Mouse (Mus musculus): ENCODE results near the gene Olfr1025-ps1.

Olfr1025-ps1 gene

DNA sequence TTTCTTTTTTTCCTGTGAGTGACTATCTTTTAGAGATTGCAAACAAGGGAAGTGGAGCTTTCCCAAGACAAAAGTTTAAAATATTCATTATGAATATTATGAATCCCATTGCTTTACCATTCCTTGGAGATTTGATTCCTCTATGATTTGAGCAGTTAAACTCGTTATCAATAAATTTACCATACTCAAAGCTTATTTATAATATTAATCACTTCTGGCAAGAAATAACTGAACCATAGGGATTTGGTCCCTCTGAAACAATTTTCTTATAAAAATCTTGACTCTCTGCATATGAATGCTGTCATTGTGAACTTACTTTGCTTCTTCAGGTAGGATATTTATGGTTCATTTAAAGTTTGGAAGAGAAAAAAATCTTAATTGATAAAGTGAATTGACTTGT lies at the start of gene Olfr1025-ps1:
Gene Olfr1025-ps1 (plus strand): TSS at position 301 of the 400 bp plus-strand sequence.
- no peak for DNase-seq (ENCODE audit: low read depth, low spot score)

DNA sequence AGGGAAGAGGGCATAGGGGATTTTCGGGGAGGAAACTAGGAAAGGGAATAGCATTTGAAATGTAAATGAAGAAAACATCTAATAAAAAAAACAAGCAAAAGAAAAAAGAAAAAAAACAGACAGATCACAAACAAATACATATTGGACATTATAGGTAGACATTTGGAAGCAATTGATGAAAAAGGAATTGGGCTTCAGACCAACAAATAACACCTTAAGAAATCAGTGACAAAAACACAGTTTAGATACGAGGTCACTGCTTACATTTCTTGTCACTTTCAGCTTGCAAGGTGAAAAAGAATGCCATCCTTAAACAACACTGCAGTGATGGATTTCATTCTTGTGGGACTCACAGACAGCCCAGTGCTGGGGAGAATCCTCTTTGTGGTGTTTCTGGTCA lies 46.7 kb upstream of the Olfr1025-ps1 start, which contains the start of gene Olfr1022:
Gene Olfr1022 (plus strand): TSS at position 301 of the 400 bp plus-strand sequence.
- DNase-seq (ENCODE audit: low read depth, low spot score) = no peak

DNA sequence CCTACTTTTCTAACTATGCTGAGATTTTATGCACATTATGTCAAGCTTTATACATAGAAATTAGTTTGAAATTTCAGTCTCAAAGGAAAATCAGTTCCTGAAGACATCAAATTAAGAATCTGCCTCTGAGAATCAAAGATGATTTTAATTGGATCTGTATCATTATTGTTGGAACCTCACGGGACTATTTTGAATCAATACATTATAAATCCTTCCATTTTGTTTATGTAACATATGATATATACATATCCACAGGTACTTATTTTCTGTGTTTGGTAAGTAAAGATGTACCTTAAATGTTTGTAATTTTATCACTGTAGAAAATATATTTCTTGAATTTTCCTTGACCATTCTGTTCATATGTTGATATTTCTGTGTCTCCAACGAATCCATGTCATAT lies 29.7 kb upstream of the Olfr1025-ps1 start, which contains the start of gene Olfr1023:
Gene Olfr1023 (plus strand): TSS at position 301 of the 400 bp plus-strand sequence.
- DNase-seq (ENCODE audit: low read depth, low spot score) = no peak

DNA sequence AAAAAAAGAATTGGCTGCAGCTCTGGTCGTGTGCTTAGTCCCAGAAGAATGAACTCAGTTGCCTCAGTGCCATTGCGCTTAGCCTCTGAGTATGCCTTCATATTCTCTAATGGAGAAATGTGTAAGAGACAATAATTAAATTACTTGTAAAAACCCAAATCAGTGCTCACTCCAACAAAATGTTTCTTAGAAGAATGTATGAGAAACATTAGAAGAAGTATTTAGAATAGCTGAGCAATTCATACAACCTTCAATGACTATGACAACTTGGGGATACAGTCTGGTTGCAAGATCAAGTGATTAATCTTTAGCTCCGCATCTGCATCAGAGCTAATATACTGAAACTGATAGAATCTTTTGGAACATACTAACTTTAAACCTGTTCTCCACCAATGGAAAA lies 10.0 kb upstream of the Olfr1025-ps1 start, which contains the start of gene Olfr1024:
Gene Olfr1024 (minus strand): TSS at position 101 of the 400 bp plus-strand sequence.
- no peak for DNase-seq (ENCODE audit: low read depth, low spot score)

DNA sequence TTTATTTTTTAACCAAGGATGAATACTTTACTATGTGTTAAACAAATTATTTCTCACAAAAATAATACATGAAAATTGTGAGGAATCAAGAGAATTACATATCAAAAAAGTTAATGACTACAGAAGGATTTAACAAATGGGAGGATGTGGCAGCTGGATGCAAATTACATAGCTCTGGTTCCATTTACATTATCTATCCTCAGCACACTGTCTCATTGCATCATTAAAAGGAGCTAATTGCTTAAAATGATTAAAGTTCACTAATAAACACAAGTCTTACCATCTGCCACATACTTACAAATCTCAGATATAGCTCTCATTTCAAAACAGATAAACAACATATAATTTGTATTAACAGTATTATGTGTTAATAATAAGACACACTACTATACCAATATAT lies 1.8 kb upstream of the Olfr1025-ps1 start:
- no peak for DNase-seq (ENCODE audit: low read depth, low spot score)

DNA sequence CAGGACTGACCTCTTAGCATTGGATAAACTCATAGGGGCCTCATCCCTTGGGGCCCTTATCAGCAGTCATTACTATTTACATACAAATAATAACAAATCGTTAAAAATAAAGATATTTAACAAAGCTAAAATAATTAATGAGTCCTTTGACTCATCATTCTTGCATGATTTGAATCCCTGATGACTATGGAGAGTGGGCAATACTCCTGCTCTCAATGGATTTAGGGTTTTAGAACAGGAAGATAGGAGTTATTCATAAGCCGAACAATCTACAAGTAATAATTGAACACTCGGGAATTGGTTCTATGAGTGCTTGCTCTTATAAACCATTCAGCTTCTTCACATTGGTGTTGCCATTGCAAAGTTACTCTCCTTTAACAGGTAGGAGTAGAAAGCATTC lies 6.3 kb downstream of the Olfr1025-ps1 start, which contains the start of gene Olfr1026:
Gene Olfr1026 (plus strand): TSS at position 301 of the 400 bp plus-strand sequence.
- DNase-seq (ENCODE audit: low read depth, low spot score) = no peak

DNA sequence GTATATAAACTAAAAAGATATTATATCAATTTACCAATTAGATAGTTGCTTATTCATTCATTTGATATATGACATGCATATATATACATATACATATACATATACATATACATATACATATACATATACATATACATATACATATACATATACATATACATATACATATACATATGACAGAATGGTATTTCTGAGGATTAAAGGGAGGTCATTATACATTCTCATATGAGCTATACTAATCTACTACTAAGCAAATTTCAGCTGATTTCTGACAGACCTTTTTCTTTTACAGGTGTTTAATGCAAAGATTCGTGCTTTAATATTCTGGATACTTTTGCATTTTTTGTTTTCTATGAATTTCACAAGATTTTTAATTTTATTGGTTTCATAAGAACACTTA lies 35.1 kb downstream of the Olfr1025-ps1 start, which contains the start of gene Olfr1028:
Gene Olfr1028 (plus strand): TSS at position 301 of the 400 bp plus-strand sequence.
- DNase-seq (ENCODE audit: low read depth, low spot score) = no peak

Data from ZHBTc4 (cell line).